Mouse (Mus musculus): ENCODE measurements around the gene Tgfbr2. TPM values are rescaled to one million over a fixed set of nuclear protein-coding genes. Genes with fewer than 3 reads are reported as not detected.

Gene Tgfbr2
- polyA plus RNA-seq, 1 experiment from 2014 or later: 108 TPM

GRCm38 (mm10) chr9:116197491-116198170 is 22.5 kb upstream of the Tgfbr2 start:
- in situ Hi-C loops (cut with MboI; ENCODE audit: low pct_unique_long_range_greater_than_20kb): no loop called here
- POLR2A ChIA-PET: no interaction called here
- no peak for ATAC-seq
- CTCF ChIA-PET: interaction anchor here (1.6 kb wide), 1 partner anchor 16 kb away, joined by 5 read pairs; no protein-coding TSS in a partner anchor
- DNase-seq (ENCODE audit: low read depth, low spot score): no peak
- TF ChIP-seq CTCF (IDR thresholded peaks at IDR 0.05): no peak
- H3K27me3 ChIP-seq: no peaks in the 10 kb centered on the region

- ATAC-seq (no peak), DNase-seq (ENCODE audit: low read depth, low spot score) (no peak)
- ChIA-PET POLR2A (no interaction called here), CTCF (interaction anchor here (1.6 kb wide), 1 partner anchor 13 kb away, joined by 4 read pairs; no protein-coding TSS in a partner anchor)
- no peak for TF ChIP-seq CTCF (IDR thresholded peaks at IDR 0.05)
- in situ Hi-C loops (cut with MboI; ENCODE audit: low pct_unique_long_range_greater_than_20kb): no loop called here
- H3K27me3 ChIP-seq: no peaks in the 10 kb centered on the region
Measured at GRCm38 (mm10) chr9:116193889-116194450, 18.8 kb upstream of the Tgfbr2 start.

- no peak for ATAC-seq
- POLR2A ChIA-PET: no interaction called here
Measured at GRCm38 (mm10) chr9:116193535-116193881, 18.3 kb upstream of the Tgfbr2 start.

GRCm38 (mm10) chr9:116192826-116193534 is 17.8 kb upstream of the Tgfbr2 start:
- ATAC-seq: no peak
- DNase-seq (ENCODE audit: low read depth, low spot score): no peak
- no peaks in the 10 kb centered on the region for H3K27me3 ChIP-seq
- in situ Hi-C loops (cut with MboI; ENCODE audit: low pct_unique_long_range_greater_than_20kb): no loop called here
- CTCF ChIA-PET: interaction anchor here (0.7 to 1.6 kb wide), 3 partner anchors 11 to 18 kb away, joined by 3 to 4 read pairs (median 4); partner anchors contain the start of gene Tgfbr2
- TF ChIP-seq CTCF (IDR thresholded peaks at IDR 0.05): no peak
- POLR2A ChIA-PET: no interaction called here

More at GRCm38 (mm10) chr9:116193535-116193881, 18.3 kb upstream of the Tgfbr2 start:
- no peak for DNase-seq (ENCODE audit: low read depth, low spot score)
- CTCF ChIA-PET: interaction anchor here (1.6 kb wide), 1 partner anchor 12 kb away, joined by 4 read pairs; no protein-coding TSS in a partner anchor
- TF ChIP-seq CTCF (IDR thresholded peaks at IDR 0.05): no peak
- in situ Hi-C loops (cut with MboI; ENCODE audit: low pct_unique_long_range_greater_than_20kb): no loop called here
- H3K27me3 ChIP-seq: no peaks in the 10 kb centered on the region

GRCm38 (mm10) chr9:116192253-116192652 is 17.1 kb upstream of the Tgfbr2 start:
- CTCF ChIA-PET: interaction anchor here (0.7 to 1.2 kb wide), 2 partner anchors 11 to 17 kb away, joined by 3 to 4 read pairs; partner anchors contain the start of gene Tgfbr2
- POLR2A ChIA-PET: no interaction called here
- no peak for ATAC-seq
- TF ChIP-seq CTCF (IDR thresholded peaks at IDR 0.05): no peak
- no peak for DNase-seq (ENCODE audit: low read depth, low spot score)
- in situ Hi-C loops (cut with MboI; ENCODE audit: low pct_unique_long_range_greater_than_20kb): no loop called here
- no peaks in the 10 kb centered on the region for H3K27me3 ChIP-seq

- H3K27me3 ChIP-seq: no peaks in the 10 kb centered on the region
- ChIA-PET POLR2A (interaction anchor here (1.1 kb wide), 1 partner anchor 14 kb away, joined by 3 read pairs; the partner anchor contains the start of gene Tgfbr2), CTCF (no interaction called here)
- no peak for DNase-seq (ENCODE audit: low read depth, low spot score)
- in situ Hi-C loops (cut with MboI; ENCODE audit: low pct_unique_long_range_greater_than_20kb): no loop called here
- ATAC-seq: no peak
- no peak for TF ChIP-seq CTCF (IDR thresholded peaks at IDR 0.05)
Measured at GRCm38 (mm10) chr9:116189831-116190230, 14.7 kb upstream of the Tgfbr2 start.

- TF ChIP-seq CTCF (IDR thresholded peaks at IDR 0.05): no peak
- ChIA-PET POLR2A (interaction anchor here (1.1 kb wide), 1 partner anchor 14 kb away, joined by 3 read pairs; the partner anchor contains the start of gene Tgfbr2), CTCF (no interaction called here)
- in situ Hi-C loops (cut with MboI; ENCODE audit: low pct_unique_long_range_greater_than_20kb): no loop called here
- H3K27me3 ChIP-seq: no peaks in the 10 kb centered on the region
- peak; percentile 61 for DNase-seq (ENCODE audit: low read depth, low spot score)
- ATAC-seq: peak; percentile 24
Measured at GRCm38 (mm10) chr9:116188952-116189666, 13.9 kb upstream of the Tgfbr2 start.

GRCm38 (mm10) chr9:116187181-116187731 is 12.1 kb upstream of the Tgfbr2 start:
- CTCF ChIA-PET: no interaction called here
- no peak for TF ChIP-seq CTCF (IDR thresholded peaks at IDR 0.05)
- in situ Hi-C loops (cut with MboI; ENCODE audit: low pct_unique_long_range_greater_than_20kb): no loop called here
- DNase-seq (ENCODE audit: low read depth, low spot score): peak; percentile 56
- H3K27me3 ChIP-seq: no peaks in the 10 kb centered on the region
- POLR2A ChIA-PET: no interaction called here
- peak; percentile 20 for ATAC-seq

- TF ChIP-seq CTCF (IDR thresholded peaks at IDR 0.05): no peak
- CTCF ChIA-PET: no interaction called here
- no peak for DNase-seq (ENCODE audit: low read depth, low spot score)
- POLR2A ChIA-PET: no interaction called here
- ATAC-seq: no peak
- in situ Hi-C loops (cut with MboI; ENCODE audit: low pct_unique_long_range_greater_than_20kb): no loop called here
- H3K27me3 ChIP-seq: no peaks in the 10 kb centered on the region
Measured at GRCm38 (mm10) chr9:116184903-116185302, 9.7 kb upstream of the Tgfbr2 start.

- no peak for TF ChIP-seq CTCF (IDR thresholded peaks at IDR 0.05)
- ATAC-seq: no peak
- in situ Hi-C loops (cut with MboI; ENCODE audit: low pct_unique_long_range_greater_than_20kb): no loop called here
- no peak for DNase-seq (ENCODE audit: low read depth, low spot score)
- ChIA-PET CTCF (no interaction called here), POLR2A (interaction anchor here (0.5 kb wide), 1 partner anchor 68 kb away, joined by 4 read pairs; no protein-coding TSS in a partner anchor)
- H3K27me3 ChIP-seq: no peaks in the 10 kb centered on the region
Measured at GRCm38 (mm10) chr9:116183035-116183434, 7.9 kb upstream of the Tgfbr2 start.
